16 mouse cellular contexts compared by ENCODE assay signal in the genomic region with DNA sequence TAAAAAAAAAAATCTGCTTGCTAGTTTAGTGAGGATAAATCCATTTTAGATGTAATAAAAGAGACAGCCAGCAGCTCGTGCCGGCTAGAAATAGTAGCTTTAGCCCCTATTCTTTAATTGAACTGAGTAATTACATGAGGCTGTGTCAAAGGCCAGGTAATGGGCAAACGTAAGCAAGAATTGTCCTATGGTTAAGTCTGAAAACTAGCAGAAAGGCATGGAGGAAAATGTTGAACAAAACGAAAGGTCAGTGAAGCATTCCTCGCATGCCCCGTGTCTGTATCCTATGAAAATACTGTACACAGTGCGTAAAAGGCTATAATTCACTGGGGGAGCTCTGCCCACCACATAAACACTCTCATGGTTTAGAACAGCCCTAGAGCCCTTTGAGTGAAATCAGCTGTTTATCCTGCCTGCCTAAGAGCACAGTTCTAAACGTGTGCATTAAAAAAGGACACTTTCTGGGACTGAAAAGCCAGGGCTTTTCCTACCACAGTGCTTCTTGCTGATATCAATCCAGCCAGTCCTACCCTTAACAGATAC.
DNase-seq lines count a peak whose midpoint lies in the region; ATAC-seq lines count a peak whose summit lies in the region.
"Had no signal": no experiment of that assay in that cellular context is flagged by ENCODE, and none has a peak within 500 bp of the region (broad histone marks: within the 10 kb centered on the region; RNA-seq: fewer than 3 reads in every experiment).

No protein-coding gene starts in this region.

- H3K4me3 ChIP-seq in heart, embryonic 16.5 days (ENCODE audit: low read length): no peak overlapping the region
- no peak overlapping the region for H3K4me3 ChIP-seq in neural tube, embryonic 13.5 days
- H3K4me3 ChIP-seq in neural tube, embryonic 15.5 days (replicated peaks): no peak overlapping the region
- H3K4me3 ChIP-seq: forebrain, embryonic 10.5 days; hindbrain, embryonic 10.5 days; midbrain, embryonic 12.5 days had no signal

- no peaks in the 10 kb centered on the region for H3K36me3 ChIP-seq in heart, embryonic 16.5 days (ENCODE audit: control insufficient read depth, insufficient read depth)
- no peaks in the 10 kb centered on the region for H3K36me3 ChIP-seq in neural tube, embryonic 13.5 days
- H3K36me3 ChIP-seq in neural tube, embryonic 15.5 days: no peaks in the 10 kb centered on the region
- H3K36me3 ChIP-seq: forebrain, embryonic 10.5 days; hindbrain, embryonic 10.5 days; midbrain, embryonic 12.5 days had no signal

- no peak overlapping the region for H3K27ac ChIP-seq in heart, embryonic 16.5 days (ENCODE audit: low read length)
- H3K27ac ChIP-seq in neural tube, embryonic 13.5 days (replicated peaks): peak overlapping the region; percentile 15; the same call in 1 of the 2 replicates
- no peak overlapping the region for H3K27ac ChIP-seq in neural tube, embryonic 15.5 days (replicated peaks)
- H3K27ac ChIP-seq: forebrain, embryonic 10.5 days; hindbrain, embryonic 10.5 days; midbrain, embryonic 12.5 days had no signal

- no peak for DNase-seq in heart, postnatal 4 days
- DNase-seq in kidney, postnatal 10 days: peak; percentile 47
- peak; percentile 25 for DNase-seq in yolk sac, embryonic 10.5 days (ENCODE audit: low spot score)
- DNase-seq in right cerebral cortex, postnatal 25 days: no peak
- DNase-seq in adrenal gland, postnatal 4 days (ENCODE audit: low spot score in 2 of 2): no peak
- DNase-seq: cerebellum, adult 11-12 months; gastrocnemius, postnatal 36 days; liver, postnatal 0 days; right cerebral cortex, postnatal 4 days had no signal

- 0 out of 2 replicates have a peak overlapping the region, but pooled peaks have one; percentile 4 for H3K4me2 ChIP-seq in heart, embryonic 16.5 days (ENCODE audit: low read depth, low read length)
- no peak overlapping the region for H3K4me2 ChIP-seq in neural tube, embryonic 13.5 days
- H3K4me2 ChIP-seq in neural tube, embryonic 15.5 days: no peak overlapping the region
- H3K4me2 ChIP-seq: midbrain, embryonic 12.5 days had no signal

- no peak for ATAC-seq in heart, embryonic 16.5 days (replicated peaks; ENCODE audit: extremely low read depth, insufficient read depth, low FRiP score)
- ATAC-seq in neural tube, embryonic 13.5 days (ENCODE audit: low read depth): no peak
- ATAC-seq in neural tube, embryonic 15.5 days (ENCODE audit: low FRiP score): no peak
- ATAC-seq: activated CD4-positive, CD25-positive, alpha-beta regulatory T cell, adult 4 months; liver, postnatal 0 days had no signal

- H3K27me3 ChIP-seq in heart, embryonic 16.5 days (ENCODE audit: control insufficient read depth, insufficient read depth, low read length): no peaks in the 10 kb centered on the region
- H3K27me3 ChIP-seq in neural tube, embryonic 13.5 days: no peaks in the 10 kb centered on the region
- no peaks in the 10 kb centered on the region for H3K27me3 ChIP-seq in neural tube, embryonic 15.5 days (replicated peaks)
- H3K27me3 ChIP-seq: midbrain, embryonic 12.5 days had no signal

- 67% methylated on average over 8 of the region's 8 CpGs for WGBS in heart, embryonic 16.5 days
- 61% methylated on average over 8 of the region's 8 CpGs for WGBS in neural tube, embryonic 13.5 days
- 65% methylated on average over 8 of the region's 8 CpGs for WGBS in neural tube, embryonic 15.5 days

- H3K4me1 ChIP-seq in heart, embryonic 16.5 days (ENCODE audit: control insufficient read depth, insufficient read depth, low read length): no peaks in the 10 kb centered on the region
- peaks cover 7% of the 10 kb centered on the region for H3K4me1 ChIP-seq in neural tube, embryonic 13.5 days (replicated peaks)
- H3K4me1 ChIP-seq in neural tube, embryonic 15.5 days: peaks cover 5% of the 10 kb centered on the region; the same call in 1 of the 2 replicates
- H3K4me1 ChIP-seq: forebrain, embryonic 10.5 days; hindbrain, embryonic 10.5 days; midbrain, embryonic 12.5 days had no signal

- no peak overlapping the region for H3K9ac ChIP-seq in heart, embryonic 16.5 days (ENCODE audit: low read length)
- no peak overlapping the region for H3K9ac ChIP-seq in neural tube, embryonic 13.5 days
- H3K9ac ChIP-seq in neural tube, embryonic 15.5 days (replicated peaks): no peak overlapping the region
- H3K9ac ChIP-seq: liver, postnatal 0 days; midbrain, embryonic 12.5 days had no signal

- H3K9me3 ChIP-seq in heart, embryonic 16.5 days (replicated peaks; ENCODE audit: control insufficient read depth, low read length): no peaks in the 10 kb centered on the region
- H3K9me3 ChIP-seq in neural tube, embryonic 13.5 days: no peaks in the 10 kb centered on the region
- no peaks in the 10 kb centered on the region for H3K9me3 ChIP-seq in neural tube, embryonic 15.5 days (replicated peaks)
- H3K9me3 ChIP-seq: forebrain, embryonic 10.5 days; hindbrain, embryonic 10.5 days; midbrain, embryonic 12.5 days had no signal

Comparison
In these comparisons a context has a peak if more than half of its experiments do, and no peak if none do; other contexts are left out.
1. DNase-seq: peak in kidney, postnatal 10 days (single experiment) and yolk sac, embryonic 10.5 days (single experiment); none in heart, postnatal 4 days (single experiment), right cerebral cortex, postnatal 25 days (single experiment) and adrenal gland, postnatal 4 days (0 of 2).